Mouse (Mus musculus) forebrain, embryonic 13.5 days (tissue): ENCODE measurements around the gene Terf2. TPM values are rescaled to one million over a fixed set of nuclear protein-coding genes. Genes with fewer than 3 reads are reported as not detected.
"Not testable (repeated sequence)": the region's sequence is repeated elsewhere in the genome, so short reads cannot be mapped to it uniquely, and the experiment has no call there.

Source experiments
- ATAC-seq: fragments of 200-750 bp; cut with Nextera tagmentation; 2 replicates; pipeline ENCODE4 v1.8.0; 2017
- H3K27ac ChIP-seq: fragments of 300-500 bp; sonication (generic); 2 replicates; pipeline ENCODE4 v1.5.1; 2015; ENCODE audit warnings: inconsistent platforms, mild to moderate bottlenecking, moderate library complexity
- H3K27me3 ChIP-seq: fragments of 300-500 bp; sonication (generic); 2 replicates; pipeline ENCODE4 v1.6.1; 2015; ENCODE audit warnings: mild to moderate bottlenecking, inconsistent platforms
- H3K36me3 ChIP-seq: fragments of 300-500 bp; sonication (generic); 2 replicates; pipeline ENCODE4 v1.6.1; 2015; ENCODE audit warnings: mild to moderate bottlenecking, inconsistent platforms; ENCODE audit not compliant: poor library complexity, severe bottlenecking
- H3K4me1 ChIP-seq: fragments of 300-500 bp; sonication (generic); 2 replicates; pipeline ENCODE4 v1.6.1; 2015; ENCODE audit warnings: inconsistent platforms
- H3K4me2 ChIP-seq: fragments of 300-500 bp; sonication (generic); 2 replicates; pipeline ENCODE4 v1.6.1; 2015; ENCODE audit warnings: inconsistent platforms, mild to moderate bottlenecking, moderate library complexity
- H3K4me3 ChIP-seq: fragments of 300-500 bp; sonication (generic); 2 replicates; pipeline ENCODE4 v1.5.1; 2015; ENCODE audit warnings: mild to moderate bottlenecking, inconsistent platforms
- H3K9ac ChIP-seq: fragments of 300-500 bp; sonication (generic); 2 replicates; pipeline ENCODE4 v1.6.1; 2015; ENCODE audit warnings: mild to moderate bottlenecking, inconsistent platforms
- H3K9me3 ChIP-seq: fragments of 300-500 bp; sonication (generic); replicated peaks from 2 replicates; pipeline ENCODE4 v1.6.1; 2016; ENCODE audit warnings: inconsistent platforms
- WGBS: fragments of 180-500 bp; shearing (Covaris S2); methylation state at CpG from one replicate; pipeline ENCODE4 v1.1.7; 2015; 5-methylcytosine and 5-hydroxymethylcytosine counted together
- polyA plus RNA-seq: library from polyadenylated mRNA; unstranded; fragments of >200 nt; fragmentation: Nextera tagmentation; extraction: Ambion mirVana; gene quantifications from 2 replicates; pipeline ENCODE4 v1.2.1, GENCODE M21; 2015

Terf2 gene
- polyA plus RNA-seq, 1 experiment from 2014 or later, result 25.5 TPM

GRCm38 (mm10) chr8:107110629-107111330 lies 14.4 kb upstream of the Terf2 start:
- Histone ChIP-seq H3K27ac (no peak overlapping the region), H3K4me2 (no peak overlapping the region), H3K9ac (no peak overlapping the region), H3K9me3 (no peaks in the 10 kb centered on the region), H3K4me3 (no peak overlapping the region), H3K36me3 (no peaks in the 10 kb centered on the region), H3K4me1 (0 out of 2 replicates have a peak, but pooled peaks cover 3% of the 10 kb centered on the region), H3K27me3 (no peaks in the 10 kb centered on the region)
- no peak for ATAC-seq
- WGBS, result 57% methylated on average over 9 of the region's 9 CpGs

- Histone ChIP-seq H3K27me3 (no peaks in the 10 kb centered on the region), H3K4me2 (no peak overlapping the region), H3K4me1 (0 out of 2 replicates have a peak, but pooled peaks cover 3% of the 10 kb centered on the region), H3K9ac (no peak overlapping the region), H3K27ac (no peak overlapping the region), H3K4me3 (no peak overlapping the region), H3K9me3 (no peaks in the 10 kb centered on the region), H3K36me3 (no peaks in the 10 kb centered on the region)
- WGBS, result 83% methylated on average over 5 of the region's 5 CpGs
- no peak for ATAC-seq
Measured at GRCm38 (mm10) chr8:107109816-107110435, 13.6 kb upstream of the Terf2 start.

GRCm38 (mm10) chr8:107108978-107109720 lies 12.8 kb upstream of the Terf2 start:
- 0 out of 2 replicates have a peak, but pooled peaks cover 3% of the 10 kb centered on the region for H3K4me1 ChIP-seq
- no peaks in the 10 kb centered on the region for H3K27me3 ChIP-seq
- H3K9me3 ChIP-seq, result no peaks in the 10 kb centered on the region
- no peak for ATAC-seq
- WGBS, result 69% methylated on average over 23 of the region's 23 CpGs
- no peak overlapping the region for H3K9ac ChIP-seq
- H3K4me2 ChIP-seq, result no peak overlapping the region
- H3K27ac ChIP-seq, result no peak overlapping the region
- H3K4me3 ChIP-seq, result no peak overlapping the region
- no peaks in the 10 kb centered on the region for H3K36me3 ChIP-seq

- not testable (repeated sequence) for H3K4me3 ChIP-seq, H3K36me3 ChIP-seq, H3K9ac ChIP-seq, H3K9me3 ChIP-seq, H3K4me2 ChIP-seq, H3K4me1 ChIP-seq, H3K27ac ChIP-seq, ATAC-seq, H3K27me3 ChIP-seq
- 90% methylated on average over 5 of the region's 5 CpGs for WGBS
Measured at GRCm38 (mm10) chr8:107108089-107108488, 11.7 kb upstream of the Terf2 start.

- H3K27me3 ChIP-seq, result no peaks in the 10 kb centered on the region
- H3K27ac ChIP-seq, result no peak overlapping the region
- H3K9me3 ChIP-seq, result no peaks in the 10 kb centered on the region
- no peak overlapping the region for H3K4me3 ChIP-seq
- H3K4me1 ChIP-seq, result 0 out of 2 replicates have a peak, but pooled peaks cover 3% of the 10 kb centered on the region
- H3K9ac ChIP-seq, result no peak overlapping the region
- WGBS, result 6% methylated on average over 4 of the region's 4 CpGs
- no peak for ATAC-seq
- H3K36me3 ChIP-seq, result no peaks in the 10 kb centered on the region
- no peak overlapping the region for H3K4me2 ChIP-seq
Measured at GRCm38 (mm10) chr8:107104547-107104946, 8.2 kb upstream of the Terf2 start.

GRCm38 (mm10) chr8:107100635-107101034 lies 4.3 kb upstream of the Terf2 start:
- H3K4me2 ChIP-seq, result no peak overlapping the region
- no peaks in the 10 kb centered on the region for H3K27me3 ChIP-seq
- H3K9ac ChIP-seq, result no peak overlapping the region
- H3K27ac ChIP-seq, result no peak overlapping the region
- no peaks in the 10 kb centered on the region for H3K36me3 ChIP-seq
- H3K4me3 ChIP-seq, result no peak overlapping the region
- 81% methylated on average over 2 of the region's 2 CpGs for WGBS
- no peaks in the 10 kb centered on the region for H3K9me3 ChIP-seq
- ATAC-seq, result no peak
- no peaks in the 10 kb centered on the region; the same call in 1 of the 2 replicates for H3K4me1 ChIP-seq

GRCm38 (mm10) chr8:107095717-107096365 lies 506 bp downstream of the Terf2 start:
- ATAC-seq, result no peak; the same call in none of the 2 replicates
- WGBS, result under 1% methylated on average over 32 of the region's 53 CpGs

GRCm38 (mm10) chr8:107090531-107090930 lies 5.8 kb downstream of the Terf2 start:
- peaks cover 77% of the 10 kb centered on the region for H3K36me3 ChIP-seq
- H3K4me1 ChIP-seq, result peaks cover 24% of the 10 kb centered on the region
- H3K27me3 ChIP-seq, result no peaks in the 10 kb centered on the region
- H3K9me3 ChIP-seq, result no peaks in the 10 kb centered on the region
- H3K9ac ChIP-seq, result no peak overlapping the region
- H3K4me2 ChIP-seq, result no peak overlapping the region
- H3K27ac ChIP-seq, result no peak overlapping the region
- no peak for ATAC-seq
- H3K4me3 ChIP-seq, result no peak overlapping the region
- 98% methylated on average over 7 of the region's 7 CpGs for WGBS

More at GRCm38 (mm10) chr8:107095717-107096365, 506 bp downstream of the Terf2 start:
- Histone ChIP-seq H3K27ac (peak overlapping the region; percentile 85), H3K27me3 (no peaks in the 10 kb centered on the region), H3K9me3 (no peaks in the 10 kb centered on the region), H3K9ac (peak overlapping the region; percentile 89), H3K4me3 (peak overlapping the region; percentile 91), H3K4me2 (peak overlapping the region; percentile 71), H3K4me1 (peaks cover 25% of the 10 kb centered on the region), H3K36me3 (peaks cover 33% of the 10 kb centered on the region)

GRCm38 (mm10) chr8:107088526-107089063 lies 7.8 kb downstream of the Terf2 start:
- H3K9me3 ChIP-seq, result no peaks in the 10 kb centered on the region
- H3K4me1 ChIP-seq, result 0 out of 2 replicates have a peak, but pooled peaks cover 5% of the 10 kb centered on the region
- H3K27ac ChIP-seq, result no peak overlapping the region
- H3K4me3 ChIP-seq, result no peak overlapping the region
- H3K9ac ChIP-seq, result no peak overlapping the region
- no peak for ATAC-seq
- no peaks in the 10 kb centered on the region for H3K27me3 ChIP-seq
- H3K36me3 ChIP-seq, result peaks cover 80% of the 10 kb centered on the region
- H3K4me2 ChIP-seq, result no peak overlapping the region
- 94% methylated on average over 5 of the region's 5 CpGs for WGBS

GRCm38 (mm10) chr8:107086018-107086417 lies 10.3 kb downstream of the Terf2 start:
- ATAC-seq, result no peak

GRCm38 (mm10) chr8:107085358-107085757 lies 11.0 kb downstream of the Terf2 start:
- 95% methylated on average over 17 of the region's 17 CpGs for WGBS
- no peak for ATAC-seq
- Histone ChIP-seq H3K27ac (no peak overlapping the region), H3K4me1 (no peaks in the 10 kb centered on the region), H3K27me3 (no peaks in the 10 kb centered on the region), H3K9ac (no peak overlapping the region), H3K9me3 (no peaks in the 10 kb centered on the region), H3K4me2 (no peak overlapping the region), H3K36me3 (peaks cover 82% of the 10 kb centered on the region), H3K4me3 (no peak overlapping the region)

More at GRCm38 (mm10) chr8:107086018-107086417, 10.3 kb downstream of the Terf2 start:
- Histone ChIP-seq H3K9ac (no peak overlapping the region), H3K4me2 (no peak overlapping the region), H3K36me3 (peaks cover 82% of the 10 kb centered on the region), H3K27ac (no peak overlapping the region), H3K27me3 (no peaks in the 10 kb centered on the region), H3K4me1 (no peaks in the 10 kb centered on the region), H3K4me3 (no peak overlapping the region), H3K9me3 (no peaks in the 10 kb centered on the region)
- WGBS, result 100% methylated on average over 5 of the region's 5 CpGs
